Mouse (Mus musculus): ENCODE measurements around the gene Fam129b.

GRCm38 (mm10) chr2:32954581-32954980 lies 78.7 kb downstream of the Fam129b start:
- TF ChIP-seq EP300 (IDR thresholded peaks at IDR 0.05; ENCODE audit: low read depth) (no peak), CTCF (IDR thresholded peaks at IDR 0.05; ENCODE audit: low read depth) (peak; percentile 44)

Data from liver, embryonic 14.5 days (tissue).